Mouse (Mus musculus) hindbrain, embryonic 14.5 days (tissue): ENCODE measurements around the gene Fndc9. TPM values are rescaled to one million over a fixed set of nuclear protein-coding genes. Genes with fewer than 3 reads are reported as not detected.

Experiments used
- ATAC-seq: fragments of 200-750 bp; cut with Nextera tagmentation; 2 replicates; pipeline ENCODE4 v1.8.0; 2017; ENCODE audit warnings: moderate number of reproducible peaks, mild to moderate bottlenecking, moderate TSS enrichment, moderate library complexity; ENCODE audit not compliant: low FRiP score
- DNase-seq: peaks from one replicate; pipeline ENCODE4 v3.0.0-alpha.2; 2015; ENCODE audit warnings: low spot score
- H3K27ac ChIP-seq: fragments of 300-500 bp; sonication (generic); 2 replicates; pipeline ENCODE4 v1.5.1; 2014; ENCODE audit warnings: mild to moderate bottlenecking, moderate library complexity
- H3K27me3 ChIP-seq: fragments of 300-500 bp; sonication (generic); 2 replicates; pipeline ENCODE4 v1.6.1; 2014; ENCODE audit warnings: mild to moderate bottlenecking, low read length, mixed read lengths; ENCODE audit not compliant: control insufficient read depth, insufficient read depth
- H3K36me3 ChIP-seq: fragments of 300-500 bp; sonication (generic); replicated peaks from 2 replicates; pipeline ENCODE4 v1.6.1; 2014; ENCODE audit not compliant: control insufficient read depth, insufficient read depth
- H3K4me1 ChIP-seq: fragments of 300-500 bp; sonication (generic); replicated peaks from 2 replicates; pipeline ENCODE4 v1.6.1; 2014; ENCODE audit warnings: antibody characterized with exemption, low read length, mixed read lengths; ENCODE audit not compliant: control insufficient read depth, insufficient read depth
- H3K4me2 ChIP-seq: fragments of 300-500 bp; sonication (generic); replicated peaks from 2 replicates; pipeline ENCODE4 v1.6.1; 2014; ENCODE audit warnings: mild to moderate bottlenecking, moderate library complexity
- H3K4me3 ChIP-seq: fragments of 300-500 bp; sonication (generic); replicated peaks from 2 replicates; pipeline ENCODE4 v1.5.1; 2014; ENCODE audit warnings: mild to moderate bottlenecking, low read length
- H3K9ac ChIP-seq: fragments of 300-500 bp; sonication (generic); 2 replicates; pipeline ENCODE4 v1.6.1; 2014
- H3K9me3 ChIP-seq: fragments of 300-500 bp; sonication (generic); 2 replicates; pipeline ENCODE4 v1.6.1; 2016; ENCODE audit warnings: low read length; ENCODE audit not compliant: control insufficient read depth
- WGBS: fragments of 180-500 bp; shearing (Covaris S2); extraction: QIAGEN DNeasy Blood & Tissue Kit; methylation state at CpG from one replicate; pipeline ENCODE4 v1.1.7; 2014; 5-methylcytosine and 5-hydroxymethylcytosine counted together
- polyA plus RNA-seq: library from polyadenylated mRNA; unstranded; fragments of >200 nt; fragmentation: Nextera tagmentation; extraction: Ambion mirVana; gene quantifications from 2 replicates; pipeline ENCODE4 v1.2.1, GENCODE M21; 2014

Gene Fndc9
- polyA plus RNA-seq, 1 experiment from 2014 or later: 2.8 TPM

DNA sequence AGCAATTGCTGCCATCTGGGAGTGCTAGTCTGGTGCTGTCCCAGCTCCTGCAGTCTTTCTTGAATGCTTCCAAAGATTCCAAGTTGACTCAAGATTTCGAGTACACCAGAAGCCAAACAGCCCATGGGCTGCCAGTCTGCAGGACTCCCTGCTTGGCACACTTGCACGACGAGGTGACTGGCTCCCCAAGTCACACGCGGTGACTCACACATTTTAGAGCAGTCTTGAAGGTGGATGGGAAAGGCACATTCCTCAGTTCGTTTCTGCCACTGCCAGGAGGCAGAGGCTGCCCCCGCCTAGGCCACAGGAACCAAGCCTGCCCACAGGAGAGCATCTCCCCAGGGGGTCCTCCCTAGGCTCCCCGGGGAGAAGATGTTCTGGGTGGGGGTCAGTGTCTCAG lies 10.6 kb downstream of the Fndc9 start:
- Histone ChIP-seq H3K27ac (no peak overlapping the region), H3K27me3 (no peaks in the 10 kb centered on the region), H3K9ac (no peak overlapping the region), H3K4me2 (no peak overlapping the region), H3K9me3 (no peaks in the 10 kb centered on the region), H3K4me3 (no peak overlapping the region), H3K36me3 (peaks cover 83% of the 10 kb centered on the region), H3K4me1 (no peaks in the 10 kb centered on the region)
- 81% methylated on average over 8 of the region's 8 CpGs for WGBS
- DNase-seq (no peak), ATAC-seq (no peak)

DNA sequence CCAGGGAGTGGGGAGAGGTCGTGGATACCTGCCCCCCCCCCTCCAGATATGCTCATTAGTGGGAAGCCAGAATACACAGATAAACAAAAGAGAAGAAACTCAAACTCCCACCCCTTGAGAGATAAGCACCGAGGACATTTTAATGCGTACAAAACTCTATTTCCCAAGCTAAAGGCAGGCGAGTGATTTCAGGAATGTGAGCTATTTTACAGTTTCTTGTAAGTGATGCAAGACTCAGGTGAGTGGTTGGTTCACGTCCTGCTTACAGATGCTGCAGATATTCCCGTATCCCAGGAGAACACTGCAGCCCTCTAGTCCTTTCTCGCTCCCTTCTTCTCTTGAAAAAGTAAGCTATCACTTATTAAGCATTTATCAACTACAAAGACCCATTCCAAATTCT lies 11.1 kb downstream of the Fndc9 start:
- Histone ChIP-seq H3K4me2 (no peak overlapping the region), H3K9me3 (no peaks in the 10 kb centered on the region), H3K27me3 (no peaks in the 10 kb centered on the region), H3K4me3 (no peak overlapping the region), H3K4me1 (no peaks in the 10 kb centered on the region), H3K36me3 (peaks cover 83% of the 10 kb centered on the region), H3K9ac (no peak overlapping the region), H3K27ac (no peak overlapping the region)
- no peak for ATAC-seq
- WGBS: 81% methylated on average over 7 of the region's 7 CpGs
- no peak for DNase-seq

DNA sequence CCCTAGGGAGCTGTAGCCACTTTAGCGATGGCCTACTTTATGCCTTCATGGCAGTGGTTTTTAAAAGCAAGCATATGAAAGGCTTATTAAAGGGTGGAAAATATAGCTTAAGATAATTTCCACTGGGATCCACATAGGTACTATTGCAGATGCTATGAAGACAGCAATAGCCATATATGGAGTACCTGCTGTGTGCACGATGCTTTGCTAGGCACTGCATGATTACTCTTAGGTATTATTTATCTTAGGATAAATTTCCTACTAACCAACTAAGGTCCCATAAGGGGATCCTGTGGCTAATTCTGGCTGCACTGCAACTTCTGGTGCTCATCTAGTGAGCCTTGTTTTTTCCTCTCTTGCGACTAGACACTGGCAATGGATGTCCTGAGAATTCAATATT lies 13.0 kb downstream of the Fndc9 start:
- H3K4me3 ChIP-seq: no peak overlapping the region
- no peaks in the 10 kb centered on the region for H3K4me1 ChIP-seq
- H3K9ac ChIP-seq: no peak overlapping the region
- no peak overlapping the region for H3K27ac ChIP-seq
- no peak overlapping the region for H3K4me2 ChIP-seq
- H3K27me3 ChIP-seq: no peaks in the 10 kb centered on the region
- ATAC-seq (no peak), DNase-seq (no peak)
- H3K36me3 ChIP-seq: peaks cover 92% of the 10 kb centered on the region
- H3K9me3 ChIP-seq: no peaks in the 10 kb centered on the region
- 87% methylated on average over 3 of the region's 3 CpGs for WGBS

DNA sequence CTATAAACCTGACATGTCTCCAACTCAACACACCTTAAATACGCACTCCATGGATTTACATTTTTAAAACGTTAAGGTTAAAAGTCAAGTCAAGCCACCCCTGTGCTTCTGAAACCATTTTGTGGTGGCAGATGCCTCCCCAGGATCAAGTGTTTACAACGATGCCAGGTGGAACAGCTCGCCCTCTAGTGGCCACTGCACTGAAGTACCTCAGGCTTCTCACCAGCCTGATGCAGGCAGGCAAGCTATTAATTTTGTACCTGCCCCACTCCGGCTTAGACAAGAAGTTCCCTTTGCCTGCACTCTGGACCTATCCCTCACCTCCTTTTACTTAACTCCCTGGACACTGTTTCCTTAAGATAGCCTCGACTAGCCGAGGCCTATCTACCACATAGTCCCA lies 16.7 kb downstream of the Fndc9 start:
- Histone ChIP-seq H3K4me2 (no peak overlapping the region), H3K27ac (no peak overlapping the region), H3K27me3 (no peaks in the 10 kb centered on the region), H3K9me3 (no peaks in the 10 kb centered on the region), H3K9ac (no peak overlapping the region), H3K4me1 (no peaks in the 10 kb centered on the region), H3K4me3 (no peak overlapping the region), H3K36me3 (peaks cover 95% of the 10 kb centered on the region)
- 38% methylated on average over 7 of the region's 7 CpGs for WGBS
- DNase-seq: peak; percentile 74
- ATAC-seq: peak; percentile 37; the same call in 1 of the 2 replicates

DNA sequence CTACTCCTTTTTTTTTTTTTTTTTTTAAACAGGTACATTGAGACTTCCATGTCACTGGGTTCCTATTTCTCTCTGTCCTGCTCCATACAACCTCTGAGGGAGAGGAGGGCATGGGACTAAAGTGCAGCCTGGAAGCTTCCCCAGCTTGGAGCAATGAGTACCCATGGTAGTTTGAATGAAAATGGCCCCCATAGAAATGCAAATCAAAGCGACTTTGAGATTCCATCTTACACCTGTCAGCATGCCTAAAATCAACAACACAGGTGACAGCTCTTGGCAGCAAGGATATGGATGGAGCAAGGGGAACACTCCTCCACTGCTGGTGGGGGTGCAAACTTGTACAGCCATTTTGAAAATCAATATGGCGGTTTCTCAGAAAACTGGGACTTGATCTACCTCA lies 20.0 kb downstream of the Fndc9 start:
- Histone ChIP-seq H3K36me3 (peaks cover 95% of the 10 kb centered on the region), H3K9me3 (no peaks in the 10 kb centered on the region), H3K27me3 (no peaks in the 10 kb centered on the region), H3K4me3 (no peak overlapping the region), H3K4me2 (no peak overlapping the region), H3K4me1 (no peaks in the 10 kb centered on the region), H3K27ac (no peak overlapping the region), H3K9ac (no peak overlapping the region)
- no peak for ATAC-seq
- 85% methylated on average over 2 of the region's 2 CpGs for WGBS
- DNase-seq: no peak

DNA sequence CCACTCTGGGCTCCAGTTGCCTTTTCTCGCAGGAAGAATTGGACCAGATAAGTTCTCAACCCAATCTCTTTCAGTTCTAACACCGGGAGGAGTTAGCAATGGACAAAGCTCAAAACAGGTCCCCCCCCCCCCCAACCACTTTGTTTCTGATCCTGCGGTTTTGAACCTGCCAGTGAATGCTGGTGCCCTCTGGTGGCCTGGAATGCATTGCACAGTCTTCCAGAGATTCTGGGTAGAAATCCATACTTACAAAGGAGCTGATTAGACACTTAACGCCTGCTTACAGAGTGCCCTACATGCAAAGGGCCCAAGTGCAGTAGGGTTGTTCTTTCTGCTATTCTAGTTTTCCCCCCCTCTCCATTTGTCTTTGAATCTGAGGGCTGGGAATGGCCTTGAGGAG lies 22.9 kb downstream of the Fndc9 start:
- no peaks in the 10 kb centered on the region for H3K27me3 ChIP-seq
- no peaks in the 10 kb centered on the region for H3K4me1 ChIP-seq
- no peak for ATAC-seq
- peaks cover 95% of the 10 kb centered on the region for H3K36me3 ChIP-seq
- no peak overlapping the region for H3K27ac ChIP-seq
- WGBS: 70% methylated on average over 4 of the region's 4 CpGs
- H3K9me3 ChIP-seq: no peaks in the 10 kb centered on the region
- H3K9ac ChIP-seq: no peak overlapping the region
- H3K4me3 ChIP-seq: no peak overlapping the region
- peak; percentile 50 for DNase-seq
- no peak overlapping the region for H3K4me2 ChIP-seq

DNA sequence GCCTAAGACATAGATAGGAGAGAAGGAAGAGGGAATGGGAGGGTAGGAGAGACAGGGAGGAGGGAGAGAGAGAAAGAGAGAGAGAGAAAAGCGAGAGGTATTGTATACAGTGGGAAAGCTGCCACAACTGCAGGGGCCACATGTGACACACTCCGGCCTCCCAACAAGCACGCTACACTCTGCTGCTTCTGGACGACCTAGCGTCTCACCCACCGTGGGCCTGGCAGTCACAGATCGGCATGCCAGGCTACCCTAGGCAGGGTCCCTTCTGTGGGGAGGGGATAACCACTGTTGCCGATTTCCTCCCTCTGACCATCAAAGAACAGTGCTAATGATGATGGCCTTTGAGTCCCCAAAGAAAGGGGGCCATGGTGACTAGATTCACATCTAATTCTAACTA lies 23.4 kb downstream of the Fndc9 start:
- Histone ChIP-seq H3K4me1 (no peaks in the 10 kb centered on the region), H3K36me3 (peaks cover 95% of the 10 kb centered on the region), H3K27ac (no peak overlapping the region), H3K4me2 (no peak overlapping the region), H3K9ac (no peak overlapping the region), H3K9me3 (no peaks in the 10 kb centered on the region), H3K27me3 (no peaks in the 10 kb centered on the region), H3K4me3 (no peak overlapping the region)
- DNase-seq (no peak), ATAC-seq (no peak)
- WGBS: 96% methylated on average over 8 of the region's 8 CpGs

DNA sequence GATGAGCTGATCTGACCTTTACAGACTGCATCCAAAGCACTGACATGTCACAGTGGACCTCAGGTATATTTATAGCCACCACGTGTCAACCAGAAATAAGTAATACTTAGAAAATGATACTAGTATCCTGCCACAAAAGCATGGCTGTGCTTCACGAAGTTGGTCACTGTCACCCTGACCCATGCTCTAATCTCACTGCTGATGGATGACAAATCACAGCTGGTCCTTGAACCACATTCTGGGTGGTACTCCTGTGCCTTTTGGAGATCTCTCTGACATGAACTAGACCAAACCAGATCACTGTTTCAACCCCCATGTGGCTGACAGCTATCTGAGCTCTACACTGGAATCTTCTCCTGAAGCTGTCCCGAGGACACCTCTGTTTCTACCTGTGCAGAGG lies 27.5 kb downstream of the Fndc9 start:
- Histone ChIP-seq H3K4me2 (no peak overlapping the region), H3K27ac (no peak overlapping the region), H3K36me3 (peaks cover 98% of the 10 kb centered on the region), H3K4me3 (no peak overlapping the region), H3K9me3 (no peaks in the 10 kb centered on the region), H3K9ac (no peak overlapping the region), H3K4me1 (no peaks in the 10 kb centered on the region), H3K27me3 (no peaks in the 10 kb centered on the region)
- WGBS: 83% methylated on average over 3 of the region's 3 CpGs
- no peak for ATAC-seq
- DNase-seq: no peak

DNA sequence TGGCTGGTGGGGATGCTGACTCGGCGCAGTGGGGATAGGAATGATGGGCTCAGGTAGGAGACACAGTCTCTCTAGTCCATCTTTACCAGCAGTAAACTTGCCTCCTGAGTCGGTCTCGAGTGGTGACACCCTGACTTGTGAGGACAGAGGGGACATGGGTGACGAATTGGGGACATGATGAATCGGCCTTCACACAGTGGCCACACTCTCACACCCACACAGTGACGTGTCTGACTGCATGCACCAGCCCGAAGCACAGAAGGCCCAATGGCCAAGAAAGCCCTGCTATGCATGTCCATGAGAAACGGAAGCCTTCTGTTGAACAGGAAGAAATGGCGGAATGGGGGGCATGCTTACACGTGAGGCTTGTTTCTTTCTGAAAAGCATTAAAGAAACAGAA lies 28.0 kb downstream of the Fndc9 start:
- no peak overlapping the region for H3K4me2 ChIP-seq
- H3K4me3 ChIP-seq: no peak overlapping the region
- H3K9ac ChIP-seq: no peak overlapping the region
- no peak overlapping the region for H3K27ac ChIP-seq
- peaks cover 99% of the 10 kb centered on the region for H3K36me3 ChIP-seq
- H3K4me1 ChIP-seq: no peaks in the 10 kb centered on the region
- no peak for ATAC-seq
- no peaks in the 10 kb centered on the region for H3K27me3 ChIP-seq
- 92% methylated on average over 11 of the region's 11 CpGs for whole genome bisulfite sequencing
- DNase-seq: no peak
- no peaks in the 10 kb centered on the region for H3K9me3 ChIP-seq

DNA sequence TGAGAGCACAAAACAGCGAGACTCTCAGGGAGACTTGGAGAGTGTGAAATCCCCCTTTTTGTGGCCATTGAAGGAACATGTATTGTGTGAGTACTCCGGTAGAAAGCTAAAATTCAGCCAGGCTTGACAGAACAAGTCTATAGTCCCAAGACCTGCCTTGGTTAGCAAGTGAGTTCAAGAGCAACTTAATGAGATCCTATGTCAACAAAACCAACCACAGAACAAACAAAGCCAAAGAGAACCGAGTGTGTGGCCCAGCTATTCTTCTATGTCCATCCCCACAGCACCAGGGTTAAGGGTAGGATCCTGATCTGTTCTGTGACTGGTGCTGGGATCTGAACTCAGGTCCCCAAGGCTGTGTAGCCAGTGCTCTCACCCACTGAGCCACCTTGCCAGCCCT lies 29.3 kb downstream of the Fndc9 start:
- no peak for ATAC-seq

More for the DNA sequence above, 29.3 kb downstream of the Fndc9 start:
- H3K36me3 ChIP-seq: peaks cover 95% of the 10 kb centered on the region
- no peak overlapping the region for H3K27ac ChIP-seq
- 75% methylated on average over 3 of the region's 3 CpGs for WGBS
- no peaks in the 10 kb centered on the region for H3K27me3 ChIP-seq
- H3K4me3 ChIP-seq: no peak overlapping the region
- no peak overlapping the region for H3K4me2 ChIP-seq
- no peak overlapping the region for H3K9ac ChIP-seq
- H3K9me3 ChIP-seq: no peaks in the 10 kb centered on the region
- H3K4me1 ChIP-seq: no peaks in the 10 kb centered on the region
- no peak for DNase-seq
